Mouse (Mus musculus): ENCODE measurements around the gene Cysltr1.

- TF ChIP-seq GATA1 (IDR thresholded peaks at IDR 0.05; ENCODE audit: low read length) (no peak), TAL1 (IDR thresholded peaks at IDR 0.05; ENCODE audit: low read length) (no peak)
Observed at GRCm38 (mm10) chrX:106578966-106579365, 24.5 kb downstream of the Cysltr1 start.

Data from erythroblast, embryonic 14.5 days (primary cell).